Mouse (Mus musculus): ENCODE measurements around the gene Mansc4. TPM values are rescaled to one million over a fixed set of nuclear protein-coding genes. Genes with fewer than 3 reads are reported as not detected.

Mansc4 gene
- polyA plus RNA-seq, 1 experiment from 2014 or later, result 2.3 TPM

DNA sequence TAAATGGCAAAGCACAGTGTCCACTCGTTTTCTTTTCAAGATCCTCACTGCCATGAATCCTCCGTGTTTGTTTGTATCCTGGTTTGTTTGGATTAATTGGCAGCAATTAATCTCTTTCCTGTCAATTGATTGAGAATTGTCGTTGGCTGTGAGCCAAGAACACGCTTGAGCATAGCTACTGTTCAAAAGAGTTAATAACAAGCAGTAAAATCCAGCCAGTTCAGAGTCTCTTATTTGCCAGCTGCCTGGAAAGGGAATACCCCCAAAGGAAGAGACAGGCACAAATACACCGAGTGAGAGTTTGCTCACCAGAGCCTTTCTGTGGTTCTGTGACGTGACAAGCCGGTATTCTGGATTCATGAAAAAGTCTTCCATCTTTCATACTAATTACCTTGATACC is 24.8 kb downstream of the Mansc4 start:
- Histone ChIP-seq H3K27ac (ENCODE audit: low read length) (no peak overlapping the region), H3K4me2 (ENCODE audit: low read depth, low read length) (no peak overlapping the region), H3K36me3 (ENCODE audit: control insufficient read depth, insufficient read depth, low read length) (peaks cover 10% of the 10 kb centered on the region), H3K9me3 (ENCODE audit: control insufficient read depth, low read length) (no peaks in the 10 kb centered on the region), H3K27me3 (replicated peaks; ENCODE audit: control insufficient read depth, insufficient read depth, low read length) (no peaks in the 10 kb centered on the region), H3K4me1 (ENCODE audit: control insufficient read depth, insufficient read depth, low read length) (no peaks in the 10 kb centered on the region), H3K4me3 (ENCODE audit: low read length) (no peak overlapping the region), H3K9ac (ENCODE audit: low read depth, low read length) (no peak overlapping the region)
- no peak for ATAC-seq
- WGBS, result 64% methylated on average over 7 of the region's 7 CpGs

GRCm38 (mm10) chr6:147061630-147062029 is 25.2 kb downstream of the Mansc4 start:
- WGBS, result 79% methylated on average over 9 of the region's 9 CpGs
- peak; percentile 12; the same call in 1 of the 2 replicates for ATAC-seq
- no peak overlapping the region for H3K27ac ChIP-seq (ENCODE audit: low read length)
- H3K36me3 ChIP-seq (ENCODE audit: control insufficient read depth, insufficient read depth, low read length), result peaks cover 10% of the 10 kb centered on the region
- H3K9me3 ChIP-seq (ENCODE audit: control insufficient read depth, low read length), result no peaks in the 10 kb centered on the region
- no peak overlapping the region for H3K4me3 ChIP-seq (ENCODE audit: low read length)
- no peaks in the 10 kb centered on the region for H3K27me3 ChIP-seq (replicated peaks; ENCODE audit: control insufficient read depth, insufficient read depth, low read length)
- no peaks in the 10 kb centered on the region for H3K4me1 ChIP-seq (ENCODE audit: control insufficient read depth, insufficient read depth, low read length)
- H3K9ac ChIP-seq (ENCODE audit: low read depth, low read length), result no peak overlapping the region
- H3K4me2 ChIP-seq (ENCODE audit: low read depth, low read length), result no peak overlapping the region

- peaks cover 9% of the 10 kb centered on the region for H3K36me3 ChIP-seq (ENCODE audit: control insufficient read depth, insufficient read depth, low read length)
- no peaks in the 10 kb centered on the region for H3K4me1 ChIP-seq (ENCODE audit: control insufficient read depth, insufficient read depth, low read length)
- H3K4me2 ChIP-seq (ENCODE audit: low read depth, low read length), result no peak overlapping the region
- 65% methylated on average over 7 of the region's 7 CpGs for WGBS
- no peak overlapping the region for H3K9ac ChIP-seq (ENCODE audit: low read depth, low read length)
- no peak for ATAC-seq
- no peak overlapping the region for H3K27ac ChIP-seq (ENCODE audit: low read length)
- H3K4me3 ChIP-seq (ENCODE audit: low read length), result no peak overlapping the region
- no peaks in the 10 kb centered on the region for H3K9me3 ChIP-seq (ENCODE audit: control insufficient read depth, low read length)
- no peaks in the 10 kb centered on the region for H3K27me3 ChIP-seq (replicated peaks; ENCODE audit: control insufficient read depth, insufficient read depth, low read length)
These were observed 27.5 kb downstream of the Mansc4 start for GRCm38 (mm10) chr6:147059326-147059725.

- Histone ChIP-seq H3K27me3 (replicated peaks; ENCODE audit: control insufficient read depth, insufficient read depth, low read length) (no peaks in the 10 kb centered on the region), H3K4me1 (ENCODE audit: control insufficient read depth, insufficient read depth, low read length) (no peaks in the 10 kb centered on the region), H3K9ac (ENCODE audit: low read depth, low read length) (no peak overlapping the region), H3K9me3 (ENCODE audit: control insufficient read depth, low read length) (no peaks in the 10 kb centered on the region), H3K4me2 (ENCODE audit: low read depth, low read length) (no peak overlapping the region), H3K36me3 (ENCODE audit: control insufficient read depth, insufficient read depth, low read length) (peaks cover 14% of the 10 kb centered on the region; the same call in 1 of the 2 replicates), H3K4me3 (ENCODE audit: low read length) (no peak overlapping the region), H3K27ac (ENCODE audit: low read length) (no peak overlapping the region)
- ATAC-seq, result no peak
- 90% methylated on average over 10 of the region's 10 CpGs for WGBS
These were observed 31.4 kb downstream of the Mansc4 start for GRCm38 (mm10) chr6:147055374-147055977.

GRCm38 (mm10) chr6:147053785-147054646 is 32.8 kb downstream of the Mansc4 start:
- ATAC-seq, result no peak
- Histone ChIP-seq H3K27ac (ENCODE audit: low read length) (no peak overlapping the region), H3K9ac (ENCODE audit: low read depth, low read length) (no peak overlapping the region), H3K36me3 (ENCODE audit: control insufficient read depth, insufficient read depth, low read length) (peaks cover 14% of the 10 kb centered on the region; the same call in 1 of the 2 replicates), H3K4me2 (ENCODE audit: low read depth, low read length) (no peak overlapping the region), H3K27me3 (replicated peaks; ENCODE audit: control insufficient read depth, insufficient read depth, low read length) (no peaks in the 10 kb centered on the region), H3K4me3 (ENCODE audit: low read length) (no peak overlapping the region), H3K4me1 (ENCODE audit: control insufficient read depth, insufficient read depth, low read length) (no peaks in the 10 kb centered on the region), H3K9me3 (ENCODE audit: control insufficient read depth, low read length) (no peaks in the 10 kb centered on the region)
- 91% methylated on average over 19 of the region's 19 CpGs for WGBS

DNA sequence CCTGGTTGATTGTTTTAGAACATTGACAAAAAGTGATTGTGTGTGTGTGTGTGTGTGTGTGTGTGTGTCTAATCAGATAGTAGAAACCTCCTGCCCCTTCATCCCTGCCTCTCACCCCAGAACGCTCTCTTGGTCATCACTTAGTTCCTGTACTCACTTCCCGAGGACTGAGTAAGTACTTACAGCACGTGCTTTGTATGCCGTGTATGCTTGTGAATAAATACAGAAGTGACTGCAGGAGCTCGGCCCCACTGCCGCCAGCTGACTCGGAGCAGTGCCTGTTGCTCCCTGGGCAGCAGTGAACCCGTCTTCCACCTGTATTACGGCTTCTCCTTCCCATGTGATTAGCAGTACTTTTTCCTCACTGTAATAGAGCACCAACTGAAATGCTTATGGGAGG is 34.4 kb downstream of the Mansc4 start:
- no peak for ATAC-seq
- no peak overlapping the region for H3K4me3 ChIP-seq (ENCODE audit: low read length)
- 89% methylated on average over 9 of the region's 9 CpGs for WGBS
- H3K27me3 ChIP-seq (replicated peaks; ENCODE audit: control insufficient read depth, insufficient read depth, low read length), result no peaks in the 10 kb centered on the region
- no peak overlapping the region for H3K9ac ChIP-seq (ENCODE audit: low read depth, low read length)
- no peak overlapping the region for H3K4me2 ChIP-seq (ENCODE audit: low read depth, low read length)
- H3K36me3 ChIP-seq (ENCODE audit: control insufficient read depth, insufficient read depth, low read length), result peaks cover 15% of the 10 kb centered on the region
- no peaks in the 10 kb centered on the region for H3K4me1 ChIP-seq (ENCODE audit: control insufficient read depth, insufficient read depth, low read length)
- H3K27ac ChIP-seq (ENCODE audit: low read length), result no peak overlapping the region
- H3K9me3 ChIP-seq (ENCODE audit: control insufficient read depth, low read length), result no peaks in the 10 kb centered on the region

DNA sequence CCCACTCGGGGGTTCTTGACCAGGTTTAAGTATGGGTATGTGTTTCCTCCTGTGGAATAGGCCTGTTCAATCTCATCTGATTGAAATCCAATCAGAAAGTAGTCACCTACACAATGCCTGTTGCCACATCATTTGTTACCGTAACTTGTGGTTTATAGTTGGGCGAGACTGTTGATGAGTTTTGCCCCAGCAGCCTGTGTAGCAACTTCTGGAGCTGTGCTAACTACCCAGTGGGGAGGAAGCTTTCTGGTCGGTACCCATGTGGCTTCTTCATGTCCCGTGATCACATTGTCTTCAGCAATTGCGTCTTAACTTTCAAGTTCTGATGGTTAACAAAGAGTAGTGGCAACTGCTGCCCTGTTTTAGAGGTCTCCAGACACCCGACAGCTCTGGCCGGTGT is 35.2 kb downstream of the Mansc4 start:
- no peaks in the 10 kb centered on the region for H3K27me3 ChIP-seq (replicated peaks; ENCODE audit: control insufficient read depth, insufficient read depth, low read length)
- H3K36me3 ChIP-seq (ENCODE audit: control insufficient read depth, insufficient read depth, low read length), result peaks cover 15% of the 10 kb centered on the region
- H3K4me2 ChIP-seq (ENCODE audit: low read depth, low read length), result no peak overlapping the region
- no peak overlapping the region for H3K9ac ChIP-seq (ENCODE audit: low read depth, low read length)
- no peak for ATAC-seq
- H3K9me3 ChIP-seq (ENCODE audit: control insufficient read depth, low read length), result no peaks in the 10 kb centered on the region
- H3K4me3 ChIP-seq (ENCODE audit: low read length), result no peak overlapping the region
- no peaks in the 10 kb centered on the region for H3K4me1 ChIP-seq (ENCODE audit: control insufficient read depth, insufficient read depth, low read length)
- whole genome bisulfite sequencing, result 95% methylated on average over 8 of the region's 8 CpGs
- H3K27ac ChIP-seq (ENCODE audit: low read length), result no peak overlapping the region

- H3K36me3 ChIP-seq (ENCODE audit: control insufficient read depth, insufficient read depth, low read length), result peaks cover 13% of the 10 kb centered on the region
- no peak for ATAC-seq
- H3K4me3 ChIP-seq (ENCODE audit: low read length), result no peak overlapping the region
- no peak overlapping the region for H3K27ac ChIP-seq (ENCODE audit: low read length)
- no peak overlapping the region for H3K4me2 ChIP-seq (ENCODE audit: low read depth, low read length)
- WGBS, result 92% methylated on average over 13 of the region's 13 CpGs
- peaks cover under 1% of the 10 kb centered on the region; the same call in 1 of the 2 replicates for H3K4me1 ChIP-seq (ENCODE audit: control insufficient read depth, insufficient read depth, low read length)
- no peaks in the 10 kb centered on the region for H3K9me3 ChIP-seq (ENCODE audit: control insufficient read depth, low read length)
- H3K9ac ChIP-seq (ENCODE audit: low read depth, low read length), result no peak overlapping the region
- no peaks in the 10 kb centered on the region for H3K27me3 ChIP-seq (replicated peaks; ENCODE audit: control insufficient read depth, insufficient read depth, low read length)
These were observed 37.5 kb downstream of the Mansc4 start for GRCm38 (mm10) chr6:147049239-147049805.

GRCm38 (mm10) chr6:147043633-147044032 is 43.2 kb downstream of the Mansc4 start:
- Histone ChIP-seq H3K9me3 (ENCODE audit: control insufficient read depth, low read length) (no peaks in the 10 kb centered on the region), H3K4me2 (ENCODE audit: low read depth, low read length) (peak overlapping the region; percentile 78), H3K36me3 (ENCODE audit: control insufficient read depth, insufficient read depth, low read length) (peaks cover 3% of the 10 kb centered on the region; the same call in 1 of the 2 replicates), H3K4me1 (ENCODE audit: control insufficient read depth, insufficient read depth, low read length) (peaks cover 10% of the 10 kb centered on the region), H3K27ac (ENCODE audit: low read length) (no peak overlapping the region), H3K4me3 (ENCODE audit: low read length) (peak overlapping the region; percentile 82), H3K9ac (ENCODE audit: low read depth, low read length) (peak overlapping the region; percentile 93), H3K27me3 (replicated peaks; ENCODE audit: control insufficient read depth, insufficient read depth, low read length) (no peaks in the 10 kb centered on the region)
- WGBS, result 48% methylated on average over 7 of the region's 7 CpGs
- ATAC-seq, result no peak

All from intestine, embryonic 16.5 days (tissue).